In genomic region chr9:57620674-57621073, GRCm38 (mm10) we compare ENCODE assay signal across 26 mouse cellular contexts. TPM values are rescaled to one million over a fixed set of nuclear protein-coding genes. Genes with fewer than 3 reads are reported as not detected.
"Had no signal": no experiment of that assay in that cellular context is flagged by ENCODE, and none has a peak within 500 bp of the region (broad histone marks: within the 10 kb centered on the region; RNA-seq: fewer than 3 reads in every experiment).

Gene Lman1l (minus strand): TSS chr9:57620774.

- DNase-seq: liver, postnatal 0 days; lung, adult 2 months; lung, postnatal 14 days; lung, postnatal 36 days; midbrain, embryonic 14.5 days; retina, postnatal 1 day; right cerebral cortex, adult 18-20 months; right cerebral cortex, postnatal 25 days; right cerebral cortex, postnatal 4 days; spleen, adult 18-20 months; thymus, adult 18-20 months; thymus, postnatal 14 days; thymus, postnatal 36 days had no signal

- ATAC-seq: liver, postnatal 0 days; lung, postnatal 0 days; midbrain, embryonic 16.5 days had no signal

- H3K9me3 ChIP-seq: lung, embryonic 15.5 days; midbrain, embryonic 12.5 days; neural tube, embryonic 13.5 days; neural tube, embryonic 15.5 days had no signal

- H3K27me3 ChIP-seq: lung, embryonic 15.5 days; midbrain, embryonic 12.5 days; neural tube, embryonic 13.5 days; neural tube, embryonic 15.5 days had no signal

- H3K27ac ChIP-seq: lung, embryonic 15.5 days; macrophage; midbrain, embryonic 12.5 days; neural tube, embryonic 13.5 days; neural tube, embryonic 15.5 days had no signal

- H3K4me1 ChIP-seq: lung, embryonic 15.5 days; midbrain, embryonic 12.5 days; neural tube, embryonic 13.5 days; neural tube, embryonic 15.5 days had no signal

- H3K9ac ChIP-seq: liver, postnatal 0 days; lung, embryonic 15.5 days; midbrain, embryonic 12.5 days; neural tube, embryonic 13.5 days; neural tube, embryonic 15.5 days had no signal

- H3K4me3 ChIP-seq: lung, embryonic 15.5 days; midbrain, embryonic 12.5 days; neural tube, embryonic 13.5 days; neural tube, embryonic 15.5 days had no signal

- H3K4me2 ChIP-seq: lung, embryonic 15.5 days; midbrain, embryonic 12.5 days; neural tube, embryonic 13.5 days; neural tube, embryonic 15.5 days had no signal

RNA-seq across cellular contexts. Expression of gene Lman1l, which starts in this region (rescaled TPM):
- total RNA-seq: megakaryocyte progenitor cell, adult 5-6 weeks; monocyte, adult 5-6 weeks had no signal
- polyA plus RNA-seq: liver, postnatal 0 days; lung, embryonic 15.5 days; lung, postnatal 0 days; macrophage; midbrain, embryonic 14.5 days; midbrain, embryonic 16.5 days; neural tube, embryonic 11.5 days; neural tube, embryonic 13.5 days; neural tube, embryonic 15.5 days; small intestine, adult 2 months; stomach, embryonic 14.5 days; stomach, embryonic 16.5 days had no signal
